Mouse (Mus musculus): ENCODE data around the gene Rasl11b. TPM values are rescaled to one million over a fixed set of nuclear protein-coding genes. Genes with fewer than 3 reads are reported as not detected.
A peak's percentile ranks its signal among the peaks of the same experiment; 100 is the strongest.

The Rasl11b gene
- 40.7 and 91.2 TPM in 2 replicates for polyA plus RNA-seq (2016; fragmentation: Nextera tagmentation; extraction: Ambion mirVana)

DNA sequence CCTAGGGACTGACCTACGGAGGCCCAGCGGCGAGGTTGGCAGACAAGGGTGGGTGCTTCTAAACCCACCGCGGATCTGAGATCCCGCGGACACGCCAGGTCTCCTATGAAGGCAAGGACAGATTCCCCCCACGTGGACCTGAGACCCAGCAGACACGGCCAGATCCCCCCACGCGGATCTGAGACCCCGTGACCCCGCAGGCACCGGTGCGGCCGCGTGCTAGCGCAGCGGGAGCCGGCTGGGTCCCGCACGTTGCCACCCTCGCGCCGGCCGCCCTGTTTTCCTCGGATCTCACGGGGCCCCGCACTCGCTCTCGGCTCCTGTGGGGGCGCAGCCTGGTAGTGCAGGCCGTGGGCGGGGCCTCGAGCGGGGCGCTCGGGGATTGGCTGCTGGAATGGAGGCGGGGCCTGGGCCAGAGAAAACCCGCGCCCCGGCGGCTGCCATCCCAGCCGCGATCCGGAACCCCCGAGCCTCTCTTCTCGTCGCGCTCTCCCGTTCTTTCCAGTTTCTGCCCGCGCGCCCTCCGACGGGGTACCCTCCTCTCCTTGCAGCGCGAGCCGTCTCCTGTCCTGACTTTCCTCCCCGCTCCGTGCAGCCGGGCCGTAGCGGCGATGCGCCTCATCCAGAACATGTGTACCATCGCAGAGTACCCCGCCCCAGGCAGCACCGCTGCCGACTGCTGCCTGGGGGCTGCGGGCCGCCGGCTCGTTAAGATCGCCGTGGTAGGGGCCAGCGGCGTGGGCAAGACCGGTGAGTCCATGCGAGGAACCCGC is at the start of gene Rasl11b:
Gene Rasl11b, plus strand, starts transcription at position 446 of the 773 bp plus-strand sequence.
- peak; percentile 96 for DNase-seq (ENCODE audit: low spot score)
- Histone ChIP-seq H3K27me3 (ENCODE audit: low read depth, poor library complexity, severe bottlenecking) (0 out of 2 replicates have a peak, but pooled peaks cover 5% of the 10 kb centered on the region), H3K4me1 (peaks cover 73% of the 10 kb centered on the region), H3K27ac (peak within 1 kb of the TSS; percentile 96), H3K4me3 (peak within 1 kb of the TSS; percentile 88), H3K36me3 (peaks cover 36% of the 10 kb centered on the region), H3K9me3 (replicated peaks) (no peaks in the 10 kb centered on the region)
- WGBS: under 1% methylated on average over 82 of the region's 82 CpGs

DNA sequence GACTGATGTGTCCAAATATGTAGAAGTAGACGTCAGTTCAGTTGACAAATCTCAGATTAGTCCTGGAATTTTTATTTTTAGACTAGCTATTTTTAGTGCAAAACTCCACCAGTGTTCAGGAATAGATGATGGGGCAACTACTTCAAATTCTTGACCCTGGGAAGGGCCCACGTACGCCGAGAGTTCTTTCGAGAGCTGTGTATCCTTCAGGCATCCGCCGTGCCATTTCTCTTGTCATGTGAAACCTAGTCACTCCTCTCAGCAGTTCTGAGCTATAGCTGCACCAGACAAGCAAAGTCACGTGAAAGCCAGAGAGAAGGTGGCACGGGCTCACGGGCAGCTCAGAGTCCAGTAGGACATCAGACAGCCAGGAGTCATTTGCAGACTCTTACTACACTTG is 47.5 kb upstream of the Rasl11b start:
- H3K27me3 ChIP-seq (ENCODE audit: low read depth, poor library complexity, severe bottlenecking): no peaks in the 10 kb centered on the region
- DNase-seq (ENCODE audit: low spot score): no peak
- H3K27ac ChIP-seq: no peak overlapping the region
- H3K4me1 ChIP-seq: peaks cover 9% of the 10 kb centered on the region; the same call in 1 of the 2 replicates
- no peak overlapping the region for H3K4me3 ChIP-seq
- no peaks in the 10 kb centered on the region for H3K36me3 ChIP-seq
- no peaks in the 10 kb centered on the region for H3K9me3 ChIP-seq (replicated peaks)
- 91% methylated on average over 10 of the region's 10 CpGs for WGBS

GRCm38 (mm10) chr5:74149975-74150374 is 45.1 kb upstream of the Rasl11b start:
- peaks cover 17% of the 10 kb centered on the region for H3K4me1 ChIP-seq
- H3K27me3 ChIP-seq (ENCODE audit: low read depth, poor library complexity, severe bottlenecking): no peaks in the 10 kb centered on the region
- WGBS: 91% methylated on average over 6 of the region's 6 CpGs
- H3K27ac ChIP-seq: no peak overlapping the region
- H3K36me3 ChIP-seq: no peaks in the 10 kb centered on the region
- no peak overlapping the region for H3K4me3 ChIP-seq
- no peak for DNase-seq (ENCODE audit: low spot score)
- H3K9me3 ChIP-seq (replicated peaks): no peaks in the 10 kb centered on the region

DNA sequence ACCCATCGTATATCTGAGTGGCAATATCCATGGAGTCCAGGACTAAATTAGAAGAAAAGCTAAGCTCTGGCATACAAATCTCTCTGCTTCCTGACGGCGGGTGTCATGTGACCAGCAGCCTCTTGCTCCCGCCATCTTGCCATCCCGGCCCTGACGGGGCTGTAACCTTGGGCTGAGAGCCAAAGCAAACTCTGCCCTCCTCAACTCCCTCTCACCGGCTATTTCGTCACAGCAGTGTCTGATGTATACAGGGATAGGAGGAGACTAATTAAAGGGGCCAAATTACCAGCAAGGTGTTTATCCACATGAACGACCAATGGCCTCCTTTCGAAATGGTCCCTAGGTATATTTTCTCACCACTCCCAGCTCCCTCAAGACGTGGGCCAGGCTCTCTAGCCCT is 43.3 kb upstream of the Rasl11b start:
- Histone ChIP-seq H3K4me1 (peaks cover 35% of the 10 kb centered on the region), H3K36me3 (no peaks in the 10 kb centered on the region), H3K27me3 (ENCODE audit: low read depth, poor library complexity, severe bottlenecking) (no peaks in the 10 kb centered on the region), H3K4me3 (no peak overlapping the region), H3K9me3 (replicated peaks) (no peaks in the 10 kb centered on the region), H3K27ac (no peak overlapping the region; the same call in 1 of the 2 replicates)
- WGBS: 91% methylated on average over 11 of the region's 11 CpGs
- no peak for DNase-seq (ENCODE audit: low spot score)

GRCm38 (mm10) chr5:74155860-74156351 is 39.2 kb upstream of the Rasl11b start:
- Histone ChIP-seq H3K27ac (peak overlapping the region; percentile 72; the same call in 1 of the 2 replicates), H3K4me1 (peaks cover 52% of the 10 kb centered on the region), H3K4me3 (0 out of 2 replicates have a peak overlapping the region, but pooled peaks have one; percentile 5), H3K27me3 (ENCODE audit: low read depth, poor library complexity, severe bottlenecking) (no peaks in the 10 kb centered on the region), H3K9me3 (replicated peaks) (no peaks in the 10 kb centered on the region), H3K36me3 (no peaks in the 10 kb centered on the region)
- peak; percentile 80 for DNase-seq (ENCODE audit: low spot score)
- 15% methylated on average over 7 of the region's 7 CpGs for WGBS

DNA sequence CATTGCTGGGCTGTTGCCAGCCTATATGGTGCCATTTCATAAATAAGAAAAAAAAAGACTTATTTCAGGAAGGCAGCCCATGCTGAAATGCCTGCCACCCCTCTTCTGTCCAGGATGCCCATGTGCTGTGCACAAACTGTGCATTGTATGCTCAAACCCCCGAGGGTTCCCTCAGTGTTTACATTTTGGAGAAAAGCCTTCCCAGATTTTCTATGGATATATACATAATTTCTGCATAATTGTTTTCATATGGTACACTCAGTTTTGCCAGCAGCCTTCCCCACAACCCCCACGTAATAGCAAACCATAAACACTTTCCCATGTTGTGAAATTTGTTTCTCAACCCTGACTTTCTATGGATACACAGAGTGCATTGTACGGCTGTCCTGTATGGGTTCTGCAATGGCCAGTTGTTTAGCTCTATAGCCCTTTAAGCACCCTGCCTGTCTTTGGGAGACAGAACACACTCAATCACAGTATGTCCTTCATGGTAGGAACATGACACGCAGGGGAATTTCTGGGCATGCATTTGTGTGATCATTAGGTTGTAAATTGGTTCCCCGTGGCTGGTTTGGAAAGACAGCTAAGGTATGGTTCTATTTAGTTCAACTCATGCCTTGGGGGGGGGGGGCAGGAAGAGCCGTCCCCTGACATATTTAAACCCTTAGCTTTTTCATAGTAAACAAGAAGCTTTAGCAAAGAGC is 36.0 kb upstream of the Rasl11b start:
- H3K27ac ChIP-seq: peak overlapping the region; percentile 59; the same call in 1 of the 2 replicates
- 74% methylated on average over 6 of the region's 6 CpGs for WGBS

DNA sequence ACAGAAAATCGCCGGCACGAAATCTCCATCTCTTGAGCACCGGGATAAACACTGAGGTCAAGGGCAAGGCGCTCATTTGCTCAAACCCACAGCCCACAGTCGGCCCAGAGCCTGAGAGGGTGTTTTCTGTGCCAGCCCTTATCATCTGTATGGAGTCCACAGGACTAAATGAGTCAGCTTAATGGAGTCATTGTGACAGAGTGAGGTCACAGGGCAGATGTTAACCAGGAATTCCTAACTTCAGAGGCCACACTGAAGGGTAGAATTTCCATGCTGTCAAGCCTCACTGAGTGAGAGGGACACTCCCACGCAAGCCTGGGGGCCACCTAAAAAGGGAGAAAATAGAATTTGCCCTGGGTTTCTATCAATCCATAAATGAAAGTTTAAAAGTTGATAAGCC is 35.2 kb upstream of the Rasl11b start:
- Histone ChIP-seq H3K27ac (peak overlapping the region; percentile 59; the same call in 1 of the 2 replicates), H3K4me1 (peaks cover 69% of the 10 kb centered on the region), H3K27me3 (ENCODE audit: low read depth, poor library complexity, severe bottlenecking) (no peaks in the 10 kb centered on the region), H3K9me3 (replicated peaks) (no peaks in the 10 kb centered on the region), H3K36me3 (no peaks in the 10 kb centered on the region), H3K4me3 (no peak overlapping the region)
- DNase-seq (ENCODE audit: low spot score): no peak
- WGBS: 29% methylated on average over 7 of the region's 7 CpGs

More for the DNA sequence above, 36.0 kb upstream of the Rasl11b start:
- peaks cover 71% of the 10 kb centered on the region for H3K4me1 ChIP-seq
- no peak overlapping the region for H3K4me3 ChIP-seq
- H3K36me3 ChIP-seq: no peaks in the 10 kb centered on the region
- H3K9me3 ChIP-seq (replicated peaks): no peaks in the 10 kb centered on the region
- H3K27me3 ChIP-seq (ENCODE audit: low read depth, poor library complexity, severe bottlenecking): no peaks in the 10 kb centered on the region
- no peak for DNase-seq (ENCODE audit: low spot score)

- peak overlapping the region; percentile 59; the same call in 1 of the 2 replicates for H3K27ac ChIP-seq
- no peak for DNase-seq (ENCODE audit: low spot score)
- no peaks in the 10 kb centered on the region for H3K9me3 ChIP-seq (replicated peaks)
- H3K4me3 ChIP-seq: no peak overlapping the region
- 50% methylated on average over 4 of the region's 4 CpGs for WGBS
- H3K4me1 ChIP-seq: peaks cover 66% of the 10 kb centered on the region
- no peaks in the 10 kb centered on the region for H3K27me3 ChIP-seq (ENCODE audit: low read depth, poor library complexity, severe bottlenecking)
- no peaks in the 10 kb centered on the region for H3K36me3 ChIP-seq
Measured at GRCm38 (mm10) chr5:74160349-74160748, 34.7 kb upstream of the Rasl11b start.

DNA sequence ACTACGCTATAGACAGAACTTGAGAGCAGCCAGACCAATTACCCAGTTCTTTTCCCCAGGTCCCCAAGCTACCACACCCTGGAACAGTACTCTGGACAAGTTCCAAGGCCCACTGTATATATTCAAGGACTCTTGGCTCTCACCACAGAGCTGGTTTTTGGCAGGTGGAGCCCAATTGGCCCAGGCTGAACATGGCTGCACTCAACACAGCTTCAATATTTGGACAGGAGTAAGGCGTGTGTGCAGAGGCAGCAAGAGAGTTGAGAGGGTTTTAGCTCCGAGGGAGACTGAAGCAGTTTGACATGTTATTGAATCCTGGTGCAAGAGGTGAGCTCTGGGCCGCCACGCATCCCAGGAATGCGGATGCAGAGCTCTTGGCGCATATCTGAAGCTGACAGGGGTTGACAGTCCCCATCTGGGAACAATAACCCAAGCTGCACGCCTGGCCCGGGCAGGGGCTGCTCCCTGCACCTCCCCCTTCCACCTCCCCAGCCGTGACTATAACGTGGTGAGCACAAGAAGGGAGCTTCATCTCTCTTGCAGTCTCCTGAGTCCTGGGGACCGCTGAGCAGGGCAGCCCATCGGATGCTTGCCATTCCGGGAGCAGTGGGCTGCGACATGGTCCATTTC is 33.7 kb upstream of the Rasl11b start:
- Histone ChIP-seq H3K27ac (peak overlapping the region; percentile 83), H3K4me1 (peaks cover 56% of the 10 kb centered on the region), H3K9me3 (replicated peaks) (no peaks in the 10 kb centered on the region), H3K4me3 (peak overlapping the region; percentile 34), H3K36me3 (no peaks in the 10 kb centered on the region), H3K27me3 (ENCODE audit: low read depth, poor library complexity, severe bottlenecking) (no peaks in the 10 kb centered on the region)
- peak; percentile 86 for DNase-seq (ENCODE audit: low spot score)
- WGBS: 16% methylated on average over 15 of the region's 15 CpGs

- no peaks in the 10 kb centered on the region for H3K36me3 ChIP-seq
- peaks cover 50% of the 10 kb centered on the region for H3K4me1 ChIP-seq
- peak overlapping the region; percentile 83 for H3K27ac ChIP-seq
- H3K9me3 ChIP-seq (replicated peaks): no peaks in the 10 kb centered on the region
- no peaks in the 10 kb centered on the region for H3K27me3 ChIP-seq (ENCODE audit: low read depth, poor library complexity, severe bottlenecking)
- peak overlapping the region; percentile 34 for H3K4me3 ChIP-seq
- DNase-seq (ENCODE audit: low spot score): no peak
- 43% methylated on average over 3 of the region's 3 CpGs for WGBS
Measured at GRCm38 (mm10) chr5:74162013-74162412, 33.1 kb upstream of the Rasl11b start.

GRCm38 (mm10) chr5:74163141-74163540 is 31.9 kb upstream of the Rasl11b start:
- DNase-seq (ENCODE audit: low spot score): no peak
- Histone ChIP-seq H3K9me3 (replicated peaks) (no peaks in the 10 kb centered on the region), H3K27me3 (ENCODE audit: low read depth, poor library complexity, severe bottlenecking) (no peaks in the 10 kb centered on the region), H3K27ac (peak overlapping the region; percentile 14; the same call in 1 of the 2 replicates), H3K4me1 (peaks cover 53% of the 10 kb centered on the region), H3K36me3 (no peaks in the 10 kb centered on the region), H3K4me3 (no peak overlapping the region)
- 90% methylated on average over 6 of the region's 6 CpGs for WGBS

DNA sequence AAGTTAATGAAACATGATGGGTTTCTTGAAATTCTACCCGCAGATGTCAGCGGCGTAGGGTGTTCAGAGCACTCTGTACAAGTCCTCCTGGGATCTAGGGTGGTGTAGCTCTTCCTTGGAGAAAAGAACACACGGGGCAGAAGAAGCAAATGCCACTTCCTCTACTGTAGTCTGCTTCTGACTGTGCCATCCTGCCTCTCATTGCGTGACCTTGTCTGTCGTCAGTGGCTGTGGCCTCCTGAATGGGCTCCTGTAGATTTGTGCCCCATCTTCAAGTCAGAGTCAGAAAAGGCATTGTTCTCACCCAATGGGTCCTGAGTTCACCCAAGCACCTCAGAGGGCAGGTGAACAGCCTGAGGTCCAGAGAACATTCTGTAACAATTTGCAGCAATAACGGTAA is 30.5 kb upstream of the Rasl11b start:
- no peaks in the 10 kb centered on the region for H3K27me3 ChIP-seq (ENCODE audit: low read depth, poor library complexity, severe bottlenecking)
- H3K36me3 ChIP-seq: no peaks in the 10 kb centered on the region
- H3K4me3 ChIP-seq: no peak overlapping the region
- no peaks in the 10 kb centered on the region for H3K9me3 ChIP-seq (replicated peaks)
- H3K27ac ChIP-seq: no peak overlapping the region
- WGBS: 87% methylated on average over 7 of the region's 7 CpGs
- H3K4me1 ChIP-seq: peaks cover 56% of the 10 kb centered on the region
- no peak for DNase-seq (ENCODE audit: low spot score)
